Mouse (Mus musculus): ENCODE data around the gene Icmt.

Icmt gene

DNA sequence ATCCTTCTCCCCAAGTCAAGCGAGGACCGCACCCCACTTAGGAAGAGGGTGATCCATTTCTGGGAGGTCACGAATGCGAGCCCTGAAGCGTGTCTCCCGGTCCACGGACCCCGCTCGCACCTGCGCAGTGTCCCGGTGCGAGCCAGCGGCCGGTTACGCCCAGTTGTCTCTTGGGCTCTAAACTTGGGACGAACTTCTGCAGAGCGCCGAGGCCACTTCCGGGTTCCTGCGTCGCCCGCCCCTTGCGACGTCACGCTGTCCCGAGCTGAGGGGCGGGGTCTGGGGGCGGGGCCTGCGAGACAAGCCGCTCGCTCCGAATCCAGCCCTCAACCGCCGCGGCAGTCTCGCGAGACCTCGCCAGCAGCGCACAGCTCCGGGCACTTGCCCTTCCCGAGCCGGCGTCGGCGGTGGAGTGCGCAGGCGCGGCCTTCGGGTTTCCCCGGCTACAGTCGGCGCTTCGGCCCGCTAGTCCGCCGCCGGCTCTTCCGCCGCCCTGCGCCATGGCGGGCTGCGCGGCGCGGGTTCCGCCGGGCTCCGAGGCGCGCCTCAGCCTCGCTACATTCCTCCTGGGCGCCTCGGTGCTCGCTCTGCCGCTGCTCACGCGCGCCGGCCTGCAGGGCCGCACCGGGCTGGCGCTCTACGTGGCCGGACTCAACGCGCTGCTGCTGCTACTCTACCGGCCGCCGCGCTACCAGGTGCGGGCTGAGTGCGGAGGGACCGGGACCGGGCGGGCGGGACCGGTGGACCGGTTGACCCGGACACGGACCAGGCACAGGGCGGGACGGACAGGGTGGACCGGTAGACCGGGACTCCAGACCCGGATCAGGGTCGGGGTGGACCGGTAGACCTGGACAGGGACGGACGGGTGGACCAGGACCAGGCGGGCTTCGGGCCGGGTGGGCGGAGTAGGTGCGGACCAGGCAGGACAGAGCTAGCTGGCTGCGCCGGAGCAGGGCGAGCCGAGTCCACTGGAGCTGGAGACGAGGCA, at the start of gene Icmt:
Icmt (plus strand) TSS at position 354 of the 988 bp plus-strand sequence.
- peak; percentile 99 for DNase-seq

DNA sequence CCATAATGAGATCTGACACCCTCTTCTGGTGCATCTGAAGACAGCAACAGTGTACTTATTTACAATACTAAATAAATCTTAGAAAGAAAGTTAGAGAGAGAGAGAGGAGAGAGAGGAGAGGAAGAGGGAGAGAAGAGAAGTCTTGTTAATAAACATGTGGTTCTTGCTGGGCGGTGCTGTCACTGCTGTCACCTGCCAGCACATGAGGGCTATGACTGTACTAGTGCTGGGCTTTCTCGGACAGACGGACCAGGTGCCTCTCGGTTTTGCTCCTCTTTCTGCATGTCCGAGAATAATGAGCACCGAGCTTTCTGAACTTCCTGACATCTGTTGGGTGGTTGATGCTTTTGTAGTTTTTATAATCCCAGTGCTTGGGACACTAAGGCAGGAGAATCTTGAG, 46.4 kb upstream of the Icmt start:
- DNase-seq = no peak

DNA sequence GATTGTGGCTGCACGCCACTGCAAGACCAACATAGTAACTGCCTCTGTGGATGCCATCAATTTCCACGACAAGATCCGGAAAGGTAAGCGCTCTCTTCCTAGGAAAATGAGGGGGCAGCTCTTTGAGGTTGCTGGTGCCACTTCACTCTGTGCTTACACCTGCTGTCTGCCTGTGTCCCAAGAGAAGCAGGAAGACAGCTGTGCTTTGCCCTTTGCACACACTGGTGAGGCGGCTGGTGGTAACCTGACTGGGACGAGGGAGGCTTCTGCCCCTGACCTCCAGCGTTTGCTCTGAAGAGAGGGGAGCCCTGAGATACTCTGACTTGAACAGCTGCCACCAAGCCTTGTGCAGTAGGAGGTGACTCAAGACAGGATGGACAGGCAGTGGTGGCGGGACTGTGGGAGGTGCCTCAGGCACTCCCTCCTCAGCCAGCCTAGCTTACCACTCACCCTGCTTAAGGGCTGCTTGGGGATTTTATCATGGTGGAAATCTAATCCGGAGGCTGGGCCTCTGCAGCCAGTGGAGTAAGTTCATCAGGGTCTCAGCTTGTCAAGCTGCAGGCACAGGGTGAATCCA, 43.8 kb upstream of the Icmt start:
- no peak for DNase-seq

DNA sequence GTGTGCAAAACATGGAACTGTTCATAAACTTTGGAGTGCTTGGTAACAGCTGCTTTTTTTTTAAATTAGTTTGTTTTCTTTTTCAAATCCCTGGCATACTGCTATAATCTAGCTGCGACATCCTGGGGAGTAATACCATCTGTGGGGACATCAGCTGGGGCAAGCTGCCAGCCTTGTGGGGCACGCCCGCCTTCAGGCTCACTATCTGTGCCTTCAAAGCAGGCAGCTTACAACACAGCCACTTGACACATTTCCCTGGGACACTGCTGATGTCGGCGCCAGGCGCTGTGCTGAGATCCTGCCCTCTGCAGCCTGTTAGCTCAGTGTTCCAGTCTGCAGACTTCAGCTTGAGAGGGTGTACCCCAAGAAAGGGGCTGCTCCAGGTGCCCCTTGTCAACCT, 40.0 kb upstream of the Icmt start:
- DNase-seq = peak; percentile 75

DNA sequence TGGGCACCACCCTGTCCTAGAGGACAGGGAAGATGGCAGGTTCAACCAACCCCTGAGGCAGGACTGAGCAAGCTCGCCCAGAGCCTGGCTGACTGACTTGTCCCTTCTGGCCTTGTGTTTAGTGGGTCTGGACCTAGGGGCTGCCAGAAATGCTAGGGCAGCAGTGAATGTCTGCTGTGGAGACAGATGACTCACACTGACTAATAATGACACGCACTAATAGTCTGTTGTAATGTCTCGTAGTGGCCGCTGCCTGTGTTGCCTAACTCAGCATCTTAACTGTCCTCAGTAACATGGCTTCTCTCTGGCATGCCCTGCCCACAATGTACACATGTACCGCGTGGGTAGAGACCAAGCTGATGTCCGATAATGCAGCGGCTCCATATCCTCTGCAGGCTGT, 36.6 kb upstream of the Icmt start:
- no peak for DNase-seq

DNA sequence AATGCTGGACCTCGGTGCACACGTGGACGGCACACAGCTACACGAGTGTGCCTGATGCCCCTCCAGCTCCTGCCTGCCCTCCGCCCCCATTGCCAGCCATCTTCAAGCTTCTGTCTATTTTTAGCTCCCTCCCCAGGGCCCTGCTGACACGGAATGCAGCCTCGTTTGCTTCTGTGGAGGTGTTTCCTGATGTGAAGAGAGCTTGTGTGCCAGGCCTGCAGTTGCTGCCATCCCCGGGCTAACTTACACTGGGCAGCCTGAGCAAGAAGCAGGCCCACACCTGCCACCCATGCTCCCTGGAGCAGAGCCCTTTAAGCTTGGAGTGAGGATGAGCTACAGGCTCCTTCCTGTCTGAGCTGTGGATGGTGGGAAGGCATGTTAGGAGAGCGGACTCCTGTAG, 34.8 kb upstream of the Icmt start:
- DNase-seq = no peak

DNA sequence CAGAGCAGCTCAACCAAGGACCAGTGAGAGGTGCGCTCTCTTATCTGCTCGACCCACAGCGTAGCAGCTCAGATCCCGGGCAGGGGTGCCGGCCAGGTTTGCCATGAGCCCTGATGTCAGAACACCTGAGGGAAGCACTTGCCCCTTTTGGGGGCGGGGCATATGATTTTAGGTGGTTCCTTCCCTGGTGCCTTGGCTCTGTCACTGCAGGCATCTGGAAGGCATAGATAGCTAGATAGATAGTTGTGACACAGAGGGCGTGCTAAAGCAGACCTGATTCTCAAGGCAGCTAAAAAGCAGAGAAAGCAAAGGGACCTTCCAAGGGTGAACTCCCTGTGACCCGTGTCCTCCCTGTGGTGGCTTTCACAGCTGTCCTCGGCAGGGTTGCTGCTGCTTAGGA, 33.9 kb upstream of the Icmt start:
- peak; percentile 29 for DNase-seq

DNA sequence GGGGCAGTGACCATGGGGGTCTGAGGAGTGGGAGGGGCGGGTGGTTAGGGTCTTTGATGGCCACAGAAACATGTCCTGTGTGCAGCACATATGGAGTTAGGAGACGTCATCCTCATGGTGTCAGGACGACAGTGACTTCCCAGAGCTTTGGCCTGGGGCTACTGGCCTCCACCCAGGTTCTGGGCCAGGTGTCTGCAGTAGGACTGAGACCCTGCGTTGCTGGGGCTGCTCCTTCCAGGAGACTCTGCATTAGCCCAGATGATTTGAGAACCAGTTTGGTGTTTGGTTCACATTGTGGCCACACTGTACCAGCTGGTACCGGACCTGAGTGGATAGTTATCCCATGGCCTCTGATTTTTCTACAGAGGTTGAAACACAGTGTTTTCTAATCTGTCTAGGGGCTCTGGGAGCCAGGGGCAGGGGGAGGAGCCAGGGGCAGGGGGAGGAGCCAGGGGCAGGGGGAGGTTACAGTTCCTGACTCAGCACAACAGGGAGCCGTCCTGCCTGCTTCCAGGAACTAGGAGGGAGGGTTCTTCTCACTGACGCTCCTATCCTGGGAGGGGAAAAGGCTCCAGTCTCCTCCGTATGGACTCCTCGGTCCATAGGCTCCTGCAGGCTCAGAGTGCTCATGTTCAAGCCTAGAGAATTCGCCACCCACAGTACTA, 33.4 kb upstream of the Icmt start:
- DNase-seq = no peak

DNA sequence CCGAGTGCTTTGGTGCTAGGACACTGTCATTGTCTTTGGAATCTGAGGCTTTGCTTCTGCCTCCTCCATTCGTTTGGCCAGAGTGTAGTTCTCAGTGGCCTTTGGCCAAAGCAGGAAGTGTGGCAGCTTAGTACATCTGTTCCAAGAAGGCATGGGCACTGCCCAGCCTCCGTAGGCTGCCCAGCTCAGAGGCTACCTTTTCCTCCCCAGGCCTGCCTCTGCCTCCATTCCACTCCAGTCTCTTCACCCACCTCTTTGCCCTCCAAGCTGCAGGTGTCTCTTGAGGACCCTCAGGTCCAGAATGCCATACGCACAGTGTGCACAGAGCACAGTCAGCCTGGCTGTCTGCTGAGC, 32.9 kb upstream of the Icmt start:
- DNase-seq = no peak

DNA sequence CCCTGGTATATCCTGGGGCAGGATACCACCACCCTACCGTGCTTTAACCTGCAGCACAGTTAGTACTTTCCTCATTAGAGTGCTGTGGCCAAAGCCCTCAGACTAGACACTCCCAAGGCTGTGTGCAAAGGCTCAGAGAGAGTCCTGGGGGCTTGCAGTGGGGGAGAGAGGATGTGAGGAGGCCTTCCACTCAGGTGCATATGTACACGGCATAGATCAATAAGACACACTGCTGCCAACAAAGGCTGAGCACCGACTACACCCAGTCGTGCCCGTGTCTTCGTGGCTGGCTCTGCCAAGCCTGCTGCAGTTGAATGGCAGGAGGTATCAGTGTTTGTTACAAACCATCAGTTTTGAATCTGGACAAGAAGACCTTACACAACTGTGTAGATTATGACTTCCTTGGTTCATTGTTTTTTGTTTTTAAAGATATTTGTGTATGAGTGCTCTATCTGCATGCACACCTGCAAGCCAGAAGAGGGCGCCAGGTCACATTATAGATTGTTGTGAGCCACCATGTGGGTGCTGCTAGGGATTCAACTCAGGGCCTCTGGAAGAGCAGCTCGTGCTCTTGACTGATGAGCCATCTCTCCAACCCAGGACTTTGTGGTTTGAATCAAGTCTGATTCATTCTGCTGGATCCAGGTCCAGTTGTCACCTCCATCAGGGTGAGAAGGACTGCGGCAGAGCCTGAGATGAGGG, 32.0 kb upstream of the Icmt start:
- no peak for DNase-seq

DNA sequence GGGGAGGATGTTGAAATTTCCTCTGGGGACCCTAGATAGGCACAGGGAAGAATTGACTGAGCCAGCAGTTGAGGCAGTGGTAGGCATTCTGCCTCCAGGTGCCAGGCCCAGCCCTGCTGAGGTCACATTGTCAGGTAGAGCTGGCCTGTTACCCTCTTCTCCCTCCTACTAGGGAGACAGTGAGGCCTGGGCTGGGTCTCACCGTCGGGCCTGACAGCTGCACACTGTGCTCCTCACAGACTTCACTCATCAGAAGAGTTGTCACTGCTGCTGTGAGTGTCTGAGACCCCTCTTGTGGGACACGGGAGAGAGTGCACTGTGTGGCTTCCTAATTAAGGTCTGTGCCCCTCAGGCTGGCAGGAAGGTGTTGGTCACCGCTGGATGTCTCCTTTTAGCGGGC, 31.2 kb upstream of the Icmt start:
- DNase-seq = no peak

DNA sequence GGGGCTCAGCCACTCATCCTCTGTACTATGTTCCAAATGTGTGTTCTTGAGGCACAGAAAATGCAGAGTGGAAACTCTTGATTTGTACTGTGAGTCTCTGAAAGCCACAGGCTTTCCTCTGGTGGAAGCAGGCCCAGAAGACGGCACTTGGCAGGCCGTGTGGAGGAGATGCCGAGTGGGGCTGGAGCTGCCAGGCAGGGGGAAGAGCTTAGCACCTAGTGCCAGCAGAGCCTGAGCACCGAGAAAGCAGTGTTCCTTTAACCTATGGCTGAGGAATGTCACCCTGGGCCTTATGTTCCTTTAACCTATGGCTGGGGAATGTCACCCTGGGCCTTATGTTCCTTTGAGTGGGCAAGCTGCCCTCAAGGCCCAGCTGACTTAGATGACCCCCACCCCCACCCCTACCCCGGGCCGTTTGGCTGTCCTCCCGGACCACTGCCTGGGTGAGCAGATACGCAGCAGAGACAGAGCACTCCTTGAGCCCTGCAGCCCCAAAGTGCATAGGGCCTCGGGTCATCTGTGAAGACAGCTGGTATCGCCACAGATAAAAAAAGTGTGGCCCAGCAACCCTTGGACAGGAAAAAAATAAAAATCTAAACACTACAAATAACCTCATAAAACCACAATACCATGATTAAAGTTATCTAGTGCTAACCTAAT, 30.7 kb upstream of the Icmt start:
- DNase-seq = peak; percentile 20

DNA sequence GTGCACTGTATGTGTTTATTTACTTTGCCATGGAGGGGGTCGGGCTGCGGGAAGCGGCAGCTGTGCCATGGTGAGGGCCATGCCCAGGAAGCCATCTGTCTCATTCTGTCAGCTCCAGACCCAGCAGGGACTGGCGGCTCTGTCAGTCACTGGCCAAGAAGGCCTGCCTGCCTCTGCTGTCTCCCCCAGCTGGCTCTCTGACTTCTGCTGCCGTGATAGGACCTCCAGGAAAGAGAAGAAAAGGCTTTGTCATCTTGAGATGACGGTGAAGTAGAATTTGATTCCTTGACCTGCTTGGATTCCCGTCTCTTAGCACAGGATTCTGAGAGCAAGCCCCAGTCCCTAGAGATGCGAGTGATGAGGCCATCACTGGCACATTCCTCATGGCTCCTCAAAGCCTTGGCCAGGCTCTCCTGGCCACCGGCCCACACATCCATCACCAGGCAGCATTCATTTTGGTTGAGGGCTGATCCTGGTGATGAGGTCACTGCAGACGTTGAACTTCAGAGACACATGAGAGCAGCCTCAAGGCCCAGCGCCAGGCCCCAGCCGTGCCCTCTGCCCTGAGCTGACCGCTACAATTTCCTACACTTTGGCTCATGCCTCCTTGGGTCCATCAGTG, 29.2 kb upstream of the Icmt start:
- DNase-seq = peak; percentile 74

DNA sequence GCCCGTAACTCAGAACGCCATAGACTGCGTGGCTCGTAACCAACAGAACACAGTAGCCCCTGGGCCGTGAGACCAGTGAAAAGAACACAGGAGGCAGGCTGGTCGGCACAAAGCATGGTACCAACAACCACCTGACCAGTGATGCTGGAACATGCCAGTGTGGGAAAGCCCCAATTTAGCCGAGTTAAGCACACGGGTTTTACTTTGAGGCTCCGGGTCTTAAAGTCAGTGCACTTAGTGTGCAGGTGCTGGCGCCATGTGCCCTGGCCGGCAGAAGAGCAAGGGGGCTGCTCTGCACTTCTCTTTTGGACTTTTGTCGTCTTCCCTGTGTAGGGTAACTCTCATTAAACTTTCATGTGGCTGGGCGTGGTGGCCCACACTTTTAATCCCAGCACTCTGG, 27.1 kb upstream of the Icmt start:
- no peak for DNase-seq

DNA sequence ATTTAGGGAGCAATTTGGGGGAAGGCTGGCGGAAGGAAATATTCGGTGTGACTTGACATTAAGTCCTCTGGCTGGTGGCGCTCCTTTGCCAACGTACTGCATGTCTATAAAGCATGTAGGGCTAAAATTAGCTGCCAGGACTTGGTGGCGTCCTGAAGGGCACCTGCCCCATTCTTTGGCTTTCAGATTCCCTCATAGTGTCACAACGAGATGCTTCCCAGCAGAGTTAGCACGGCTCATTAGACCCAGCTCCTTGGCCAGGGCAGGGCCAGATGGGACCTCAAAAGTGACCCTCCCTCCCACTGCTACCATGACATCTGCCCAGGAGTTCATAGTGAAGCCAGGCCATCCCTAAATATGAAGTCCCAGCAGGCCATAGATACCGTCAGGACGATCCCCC, 26.4 kb upstream of the Icmt start:
- DNase-seq = no peak

DNA sequence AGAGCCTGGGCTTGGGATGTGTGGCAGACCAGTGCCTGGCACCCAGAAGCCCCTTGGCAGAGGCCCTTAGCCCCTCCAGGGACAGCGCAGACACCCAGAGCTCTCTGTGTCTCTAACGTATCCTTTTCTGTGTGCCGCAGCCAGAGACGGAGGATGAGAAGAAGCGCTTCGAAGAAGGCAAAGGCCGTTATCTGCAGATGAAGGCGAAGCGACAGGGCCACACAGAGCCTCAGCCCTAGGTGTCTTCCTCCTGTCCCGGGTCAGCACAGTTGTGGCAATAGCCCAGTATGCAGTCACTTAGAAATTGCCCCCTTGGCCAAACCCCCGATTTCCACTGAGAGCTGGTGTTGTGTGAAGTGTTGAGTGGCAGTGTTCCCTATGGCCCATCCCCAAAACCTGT, 25.7 kb upstream of the Icmt start:
- DNase-seq = no peak

DNA sequence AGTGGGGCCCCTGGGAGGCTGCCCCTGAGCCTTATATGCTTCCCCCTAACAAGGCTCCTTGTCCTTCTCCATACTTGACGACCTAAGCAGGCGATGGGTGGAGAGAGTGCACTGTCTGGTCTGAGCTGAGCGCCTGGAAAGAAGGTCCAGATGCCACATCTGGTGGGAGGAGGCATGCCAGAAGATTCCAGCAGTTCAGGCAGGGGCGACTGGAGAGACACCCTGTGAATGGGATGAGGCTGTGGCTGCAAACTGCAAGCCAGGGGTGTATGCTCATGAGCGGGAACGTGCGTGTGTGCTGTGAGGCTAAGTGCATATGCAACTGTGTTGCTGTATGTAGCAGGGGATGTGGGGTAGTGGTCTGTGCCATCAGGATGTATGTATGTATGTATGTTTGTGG, 25.0 kb upstream of the Icmt start:
- no peak for DNase-seq

DNA sequence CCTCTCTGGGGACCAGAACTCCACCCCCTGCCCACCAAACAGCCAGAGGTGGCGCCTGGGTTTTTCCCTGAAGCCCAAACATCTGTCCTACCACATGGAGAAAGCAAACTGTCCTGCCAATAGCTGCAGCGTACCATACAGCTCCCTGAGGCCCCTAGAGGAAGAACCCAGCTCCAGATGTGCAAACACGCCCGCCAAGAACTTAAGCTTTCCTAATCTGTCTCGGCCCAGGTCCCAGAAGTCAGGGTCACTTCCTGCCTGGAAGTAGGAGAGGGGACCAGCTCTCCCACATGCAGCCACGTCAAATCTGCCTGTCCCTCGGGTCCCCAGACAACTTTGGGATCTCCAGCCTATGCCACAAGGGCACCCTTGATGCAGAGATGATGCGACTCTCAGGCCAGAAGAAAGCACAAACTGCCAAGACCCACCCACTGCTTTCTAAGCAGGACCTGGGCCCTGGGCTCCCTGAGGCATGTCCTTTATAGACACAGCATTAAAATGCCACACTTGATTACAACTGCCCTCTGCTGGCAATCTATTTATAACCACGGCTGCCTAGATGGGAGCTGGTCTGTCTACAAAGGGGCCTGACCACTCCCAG, 24.5 kb upstream of the Icmt start:
- peak; percentile 59 for DNase-seq

DNA sequence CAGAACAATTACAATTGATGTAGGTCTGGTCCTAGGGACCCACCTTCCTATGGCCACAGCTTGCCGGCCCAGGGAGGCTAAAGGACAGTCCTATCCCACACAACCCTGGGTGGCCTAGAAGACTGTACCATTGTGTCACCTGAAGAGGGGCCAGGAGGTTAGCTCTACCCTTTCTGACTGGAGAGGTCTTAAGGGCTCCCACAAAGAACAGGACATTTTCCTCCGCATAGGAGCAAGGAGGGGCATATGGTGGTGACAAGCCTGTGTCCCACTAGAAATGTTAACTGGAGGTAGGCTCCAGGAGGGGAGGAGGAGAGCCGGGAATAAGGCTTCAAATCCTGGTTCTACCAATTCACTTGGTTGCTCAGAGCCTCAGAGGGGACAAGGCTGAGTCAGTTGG, 23.8 kb upstream of the Icmt start:
- DNase-seq = no peak

DNA sequence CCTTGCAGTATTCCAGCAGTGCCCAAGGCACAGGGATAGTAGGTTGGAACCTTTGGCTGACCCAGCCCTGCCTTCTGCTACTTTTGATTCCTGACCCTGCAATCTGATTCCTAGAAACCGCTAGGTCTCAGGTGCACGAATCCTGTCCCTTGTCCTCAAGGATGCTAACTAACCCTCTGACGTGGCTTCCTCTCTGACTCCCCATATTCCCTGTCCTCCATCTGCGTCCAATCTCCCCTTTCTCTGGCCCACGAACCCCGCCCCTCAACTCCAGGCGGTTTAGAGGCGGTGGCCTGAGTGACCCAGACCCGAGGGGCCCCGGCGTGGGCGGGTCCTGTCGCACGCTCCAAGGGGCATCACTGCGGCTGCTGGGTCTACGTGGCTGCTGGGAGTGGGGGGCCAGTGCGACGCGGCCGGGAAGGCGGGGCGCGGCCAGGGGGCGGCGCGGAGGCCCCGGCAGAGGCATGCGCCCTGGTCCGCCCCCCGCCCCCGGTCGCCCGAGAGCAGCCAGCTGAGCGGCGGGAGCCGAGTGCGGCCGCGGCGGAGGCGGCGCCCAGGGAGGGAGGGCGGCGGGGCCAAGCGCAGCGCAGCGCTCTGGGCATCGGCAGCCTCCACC, 23.3 kb upstream of the Icmt start, which contains the start of gene Gpr153:
Gpr153 (plus strand) TSS at position 612 of the 616 bp plus-strand sequence.
- peak; percentile 33 for DNase-seq

DNA sequence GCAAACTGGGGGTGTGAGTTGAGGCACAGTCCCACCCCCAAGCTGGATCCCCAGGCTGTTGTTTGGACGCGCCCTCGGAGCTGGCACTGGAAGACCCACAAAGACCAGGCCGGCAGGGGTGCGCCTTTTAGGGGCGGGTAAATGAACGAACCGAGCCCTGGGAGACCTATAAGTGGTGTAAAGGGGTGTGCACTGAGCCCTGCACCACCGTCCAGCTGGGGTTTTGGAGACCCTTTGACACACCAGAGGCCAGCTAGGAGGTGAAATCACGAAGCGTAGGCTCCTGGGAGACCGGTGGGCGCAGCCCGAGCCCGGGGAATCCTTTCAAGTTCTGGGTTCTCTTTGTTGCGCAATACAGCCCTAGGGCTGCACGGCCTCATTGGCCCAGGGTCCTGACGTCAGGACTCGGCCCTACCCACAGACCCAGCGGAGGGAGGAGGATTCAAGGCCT, 22.3 kb upstream of the Icmt start:
- peak; percentile 60 for DNase-seq
